Mouse (Mus musculus) heart, embryonic 11.5 days (tissue): Measurements from ENCODE around the gene Igsf6. TPM values are rescaled to one million over a fixed set of nuclear protein-coding genes. Genes with fewer than 3 reads are reported as not detected.
A peak's percentile ranks its signal among the peaks of the same experiment; 100 is the strongest.

ENCODE experiments used
- ATAC-seq: fragments of 200-750 bp; cut with Nextera tagmentation; replicated peaks from 2 replicates; pipeline ENCODE4 v1.8.0; 2017; ENCODE audit warnings: moderate library complexity; ENCODE audit not compliant: insufficient number of reproducible peaks, low FRiP score, low TSS enrichment
- H3K27ac ChIP-seq: fragments of 300-500 bp; sonication (generic); 2 replicates; pipeline ENCODE4 v1.5.1; 2014; ENCODE audit warnings: mild to moderate bottlenecking, low read depth, low read length
- H3K27me3 ChIP-seq: fragments of 300-500 bp; sonication (generic); 2 replicates; pipeline ENCODE4 v1.6.1; 2014; ENCODE audit warnings: mild to moderate bottlenecking, low read length, mixed read lengths; ENCODE audit not compliant: control insufficient read depth, insufficient read depth
- H3K36me3 ChIP-seq: fragments of 300-500 bp; sonication (generic); 2 replicates; pipeline ENCODE4 v1.6.1; 2014; ENCODE audit warnings: mild to moderate bottlenecking, low read length, moderate library complexity, mixed read lengths; ENCODE audit not compliant: control insufficient read depth, insufficient read depth
- H3K4me1 ChIP-seq: fragments of 300-500 bp; sonication (generic); 2 replicates; pipeline ENCODE4 v1.6.1; 2014; ENCODE audit warnings: low read length; ENCODE audit not compliant: control insufficient read depth, insufficient read depth
- H3K4me2 ChIP-seq: fragments of 300-500 bp; sonication (generic); 2 replicates; pipeline ENCODE4 v1.6.1; 2014; ENCODE audit warnings: mild to moderate bottlenecking, moderate library complexity
- H3K4me3 ChIP-seq: fragments of 300-500 bp; sonication (generic); 2 replicates; pipeline ENCODE4 v1.5.1; 2014; ENCODE audit warnings: low read depth, low read length
- H3K9ac ChIP-seq: fragments of 300-500 bp; sonication (generic); 2 replicates; pipeline ENCODE4 v1.6.1; 2014; ENCODE audit warnings: mild to moderate bottlenecking, low read depth, low read length, moderate library complexity
- H3K9me3 ChIP-seq: fragments of 300-500 bp; sonication (generic); replicated peaks from 2 replicates; pipeline ENCODE4 v1.6.1; 2016; ENCODE audit warnings: low read length; ENCODE audit not compliant: control insufficient read depth
- WGBS: fragments of 180-500 bp; shearing (Covaris S2); extraction: QIAGEN DNeasy Blood & Tissue Kit; methylation state at CpG from one replicate; pipeline ENCODE4 v1.1.7; 2014; ENCODE audit not compliant: insufficient replicate concordance; 5-methylcytosine and 5-hydroxymethylcytosine counted together
- polyA plus RNA-seq: library from polyadenylated mRNA; unstranded; fragments of >200 nt; fragmentation: Nextera tagmentation; extraction: Ambion mirVana; gene quantifications from 2 replicates; pipeline ENCODE4 v1.2.1, GENCODE M21; 2014

Gene Igsf6
- polyA plus RNA-seq, 1 experiment from 2014 or later: 0.87 TPM

GRCm38 (mm10) chr7:121088745-121089144, 14.4 kb upstream of the Igsf6 start:
- Histone ChIP-seq H3K4me3 (no peak overlapping the region), H3K27ac (no peak overlapping the region), H3K9me3 (no peaks in the 10 kb centered on the region), H3K4me2 (no peak overlapping the region), H3K9ac (no peak overlapping the region), H3K4me1 (0 out of 2 replicates have a peak, but pooled peaks cover 5% of the 10 kb centered on the region), H3K36me3 (no peaks in the 10 kb centered on the region), H3K27me3 (no peaks in the 10 kb centered on the region)
- 64% methylated on average over 5 of the region's 5 CpGs for WGBS
- no peak for ATAC-seq

- Histone ChIP-seq H3K4me2 (0 out of 2 replicates have a peak overlapping the region, but pooled peaks have one; percentile 8), H3K4me1 (0 out of 2 replicates have a peak, but pooled peaks cover 5% of the 10 kb centered on the region), H3K9me3 (no peaks in the 10 kb centered on the region), H3K9ac (peak overlapping the region; percentile 46; the same call in 1 of the 2 replicates), H3K36me3 (no peaks in the 10 kb centered on the region), H3K27ac (peak overlapping the region; percentile 46; the same call in 1 of the 2 replicates), H3K4me3 (no peak overlapping the region), H3K27me3 (no peaks in the 10 kb centered on the region)
- 14% methylated on average over 4 of the region's 4 CpGs for WGBS
- peak; percentile 52 for ATAC-seq
Measured at GRCm38 (mm10) chr7:121085500-121085899, 11.1 kb upstream of the Igsf6 start.

- H3K9me3 ChIP-seq: no peaks in the 10 kb centered on the region
- peak overlapping the region; percentile 46; the same call in 1 of the 2 replicates for H3K9ac ChIP-seq
- H3K4me3 ChIP-seq: no peak overlapping the region
- no peaks in the 10 kb centered on the region for H3K36me3 ChIP-seq
- no peak for ATAC-seq
- 68% methylated on average over 8 of the region's 8 CpGs for WGBS
- peak overlapping the region; percentile 46; the same call in 1 of the 2 replicates for H3K27ac ChIP-seq
- 0 out of 2 replicates have a peak, but pooled peaks cover 5% of the 10 kb centered on the region for H3K4me1 ChIP-seq
- 0 out of 2 replicates have a peak overlapping the region, but pooled peaks have one; percentile 8 for H3K4me2 ChIP-seq
- H3K27me3 ChIP-seq: no peaks in the 10 kb centered on the region
Measured at GRCm38 (mm10) chr7:121084840-121085453, 10.6 kb upstream of the Igsf6 start.

GRCm38 (mm10) chr7:121082949-121083513, 8.7 kb upstream of the Igsf6 start:
- WGBS: 78% methylated on average over 9 of the region's 9 CpGs

GRCm38 (mm10) chr7:121081816-121082215, 7.4 kb upstream of the Igsf6 start:
- no peaks in the 10 kb centered on the region for H3K27me3 ChIP-seq
- 0 out of 2 replicates have a peak, but pooled peaks cover 5% of the 10 kb centered on the region for H3K4me1 ChIP-seq
- no peak overlapping the region for H3K4me3 ChIP-seq
- peaks cover 8% of the 10 kb centered on the region; the same call in 1 of the 2 replicates for H3K36me3 ChIP-seq
- H3K9ac ChIP-seq: no peak overlapping the region
- ATAC-seq: no peak
- 82% methylated on average over 2 of the region's 2 CpGs for WGBS
- no peaks in the 10 kb centered on the region for H3K9me3 ChIP-seq
- no peak overlapping the region for H3K27ac ChIP-seq
- no peak overlapping the region for H3K4me2 ChIP-seq

More at GRCm38 (mm10) chr7:121082949-121083513, 8.7 kb upstream of the Igsf6 start:
- Histone ChIP-seq H3K4me2 (no peak overlapping the region), H3K36me3 (0 out of 2 replicates have a peak, but pooled peaks cover 2% of the 10 kb centered on the region), H3K4me1 (0 out of 2 replicates have a peak, but pooled peaks cover 5% of the 10 kb centered on the region), H3K9ac (no peak overlapping the region), H3K27ac (no peak overlapping the region), H3K27me3 (no peaks in the 10 kb centered on the region), H3K4me3 (no peak overlapping the region), H3K9me3 (no peaks in the 10 kb centered on the region)
- ATAC-seq: no peak

GRCm38 (mm10) chr7:121081350-121081749, 7.0 kb upstream of the Igsf6 start, which contains the start of gene Otoa:
TSS of gene Otoa (plus strand) at chr7:121081650.
- H3K9ac ChIP-seq: no peak within 1 kb of the TSS
- ATAC-seq: no peak
- H3K4me2 ChIP-seq: no peak within 1 kb of the TSS
- no peaks in the 10 kb centered on the region for H3K27me3 ChIP-seq
- H3K4me3 ChIP-seq: no peak within 1 kb of the TSS
- 84% methylated on average over 4 of the region's 4 CpGs for WGBS
- no peak within 1 kb of the TSS for H3K27ac ChIP-seq
- 0 out of 2 replicates have a peak, but pooled peaks cover 3% of the 10 kb centered on the region for H3K4me1 ChIP-seq
- H3K36me3 ChIP-seq: peaks cover 9% of the 10 kb centered on the region; the same call in 1 of the 2 replicates
- H3K9me3 ChIP-seq: no peaks in the 10 kb centered on the region

GRCm38 (mm10) chr7:121077829-121078228, 3.5 kb upstream of the Igsf6 start:
- H3K4me3 ChIP-seq: no peak overlapping the region
- H3K4me2 ChIP-seq: no peak overlapping the region
- H3K9ac ChIP-seq: no peak overlapping the region
- peaks cover 9% of the 10 kb centered on the region; the same call in 1 of the 2 replicates for H3K36me3 ChIP-seq
- H3K27me3 ChIP-seq: no peaks in the 10 kb centered on the region
- 39% methylated on average over 5 of the region's 5 CpGs for WGBS
- H3K4me1 ChIP-seq: peaks cover 15% of the 10 kb centered on the region
- no peak for ATAC-seq
- no peak overlapping the region for H3K27ac ChIP-seq
- H3K9me3 ChIP-seq: no peaks in the 10 kb centered on the region

- no peak overlapping the region for H3K27ac ChIP-seq
- ATAC-seq: no peak
- 89% methylated on average over 6 of the region's 6 CpGs for WGBS
Measured at GRCm38 (mm10) chr7:121077311-121077710, 2.9 kb upstream of the Igsf6 start.

More at GRCm38 (mm10) chr7:121077311-121077710, 2.9 kb upstream of the Igsf6 start:
- Histone ChIP-seq H3K4me2 (no peak overlapping the region), H3K27me3 (no peaks in the 10 kb centered on the region), H3K36me3 (peaks cover 9% of the 10 kb centered on the region; the same call in 1 of the 2 replicates), H3K4me3 (no peak overlapping the region), H3K9ac (no peak overlapping the region), H3K9me3 (no peaks in the 10 kb centered on the region), H3K4me1 (peaks cover 15% of the 10 kb centered on the region)
